Mouse (Mus musculus) kidney, embryonic 16.5 days (tissue): ENCODE data around the gene Sft2d2. TPM values are rescaled to one million over a fixed set of nuclear protein-coding genes. Genes with fewer than 3 reads are reported as not detected.

ENCODE experiments used
- ATAC-seq: fragments of 200-750 bp; cut with Nextera tagmentation; 2 replicates; pipeline ENCODE4 v1.8.0; 2017; ENCODE audit warnings: moderate TSS enrichment; ENCODE audit not compliant: low FRiP score, low TSS enrichment
- H3K27ac ChIP-seq: fragments of 300-500 bp; sonication (generic); 2 replicates; pipeline ENCODE4 v1.5.1; 2014; ENCODE audit warnings: low read length
- H3K27me3 ChIP-seq: fragments of 300-500 bp; sonication (generic); 2 replicates; pipeline ENCODE4 v1.6.1; 2014; ENCODE audit warnings: low read length, control low read depth, mixed read lengths; ENCODE audit not compliant: insufficient read depth
- H3K36me3 ChIP-seq: fragments of 300-500 bp; sonication (generic); 2 replicates; pipeline ENCODE4 v1.6.1; 2014; ENCODE audit warnings: low read length, control low read depth, mixed read lengths; ENCODE audit not compliant: insufficient read depth
- H3K4me1 ChIP-seq: fragments of 300-500 bp; sonication (generic); 2 replicates; pipeline ENCODE4 v1.6.1; 2014; ENCODE audit warnings: low read length, control low read depth, mixed read lengths; ENCODE audit not compliant: insufficient read depth
- H3K4me2 ChIP-seq: fragments of 300-500 bp; sonication (generic); replicated peaks from 2 replicates; pipeline ENCODE4 v1.6.1; 2014; ENCODE audit warnings: low read depth, low read length
- H3K4me3 ChIP-seq: fragments of 300-500 bp; sonication (generic); 2 replicates; pipeline ENCODE4 v1.5.1; 2014; ENCODE audit warnings: mild to moderate bottlenecking, low read length
- H3K9ac ChIP-seq: fragments of 300-500 bp; sonication (generic); replicated peaks from 2 replicates; pipeline ENCODE4 v1.6.1; 2014; ENCODE audit warnings: low read length
- H3K9me3 ChIP-seq: fragments of 300-500 bp; sonication (generic); 2 replicates; pipeline ENCODE4 v1.6.1; 2016; ENCODE audit warnings: low read length, control low read depth
- WGBS: fragments of 180-500 bp; shearing (Covaris S2); extraction: QIAGEN DNeasy Blood & Tissue Kit; methylation state at CpG from one replicate; pipeline ENCODE4 v1.1.7; 2014; 5-methylcytosine and 5-hydroxymethylcytosine counted together
- polyA plus RNA-seq: library from polyadenylated mRNA; unstranded; fragments of >200 nt; fragmentation: Nextera tagmentation; extraction: Ambion mirVana; gene quantifications from 2 replicates; pipeline ENCODE4 v1.2.1, GENCODE M21; 2015

Sft2d2 gene
- polyA plus RNA-seq, 1 experiment from 2014 or later, result 29.9 TPM

DNA sequence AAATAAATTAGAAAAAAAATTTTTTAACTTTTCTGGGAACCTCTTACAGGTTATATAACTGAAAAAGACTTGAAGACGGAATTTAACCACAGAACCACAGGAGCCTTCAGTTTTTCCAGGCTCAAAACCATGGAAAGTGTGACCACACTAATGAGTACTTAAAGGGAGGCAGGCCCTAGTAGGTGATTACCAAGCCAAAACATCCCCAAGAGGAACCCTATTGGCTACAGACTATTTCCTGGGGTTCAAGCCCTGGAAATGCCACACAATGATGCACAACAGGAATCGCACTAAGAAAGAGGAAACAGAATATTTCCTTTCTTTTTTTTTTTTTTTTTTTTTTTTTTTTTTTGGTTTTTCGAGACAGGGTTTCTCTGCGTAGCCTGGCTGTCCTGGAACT, 2.1 kb downstream of the Sft2d2 start:
- Histone ChIP-seq H3K27ac (no peak overlapping the region), H3K36me3 (no peaks in the 10 kb centered on the region), H3K9me3 (no peaks in the 10 kb centered on the region), H3K4me3 (no peak overlapping the region), H3K4me2 (no peak overlapping the region), H3K4me1 (peaks cover 24% of the 10 kb centered on the region), H3K9ac (no peak overlapping the region), H3K27me3 (no peaks in the 10 kb centered on the region)
- no peak for ATAC-seq
- WGBS, result 76% methylated on average over 4 of the region's 4 CpGs

- Histone ChIP-seq H3K4me3 (no peak overlapping the region), H3K4me1 (peaks cover 24% of the 10 kb centered on the region), H3K4me2 (no peak overlapping the region), H3K36me3 (peaks cover 1% of the 10 kb centered on the region; the same call in 1 of the 2 replicates), H3K27me3 (no peaks in the 10 kb centered on the region), H3K9ac (no peak overlapping the region), H3K9me3 (no peaks in the 10 kb centered on the region), H3K27ac (no peak overlapping the region)
- WGBS, result 75% methylated on average over 13 of the region's 13 CpGs
- ATAC-seq, result no peak
Observed at GRCm38 (mm10) chr1:165191611-165192010, 2.6 kb downstream of the Sft2d2 start.

DNA sequence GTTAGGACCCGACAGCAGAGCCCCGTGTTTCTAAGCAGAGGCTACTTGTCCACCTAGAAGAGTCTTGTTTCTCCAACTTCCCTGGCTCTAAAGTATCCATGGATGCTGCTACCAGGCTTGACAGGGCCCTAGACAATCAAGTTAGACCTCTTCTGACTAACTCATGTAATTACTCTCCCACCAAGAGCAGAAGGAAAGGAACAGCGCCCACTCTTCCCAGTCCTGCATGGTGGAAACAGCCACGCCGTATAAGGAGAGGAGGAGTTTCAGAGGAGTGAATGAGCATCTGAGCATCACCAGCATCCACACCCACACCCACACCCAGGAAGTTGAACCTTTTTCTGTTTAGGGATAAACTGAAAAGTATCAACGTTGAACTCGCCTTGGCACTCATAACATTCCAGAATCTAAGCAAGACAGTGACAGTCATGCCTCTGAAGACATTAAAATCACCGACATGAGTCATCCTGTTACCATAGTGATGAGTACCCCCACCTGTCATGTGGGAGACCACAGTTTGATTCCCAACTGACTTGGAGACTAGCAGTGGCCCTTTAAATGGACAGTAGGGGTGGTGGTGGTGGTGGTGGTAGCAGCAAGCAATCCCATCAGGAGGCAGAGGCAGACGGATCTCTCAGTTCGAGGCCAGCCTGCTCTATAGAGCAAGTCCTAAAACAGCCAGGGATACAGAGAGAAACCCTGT, 3.5 kb downstream of the Sft2d2 start:
- no peak for ATAC-seq
- H3K9me3 ChIP-seq, result no peaks in the 10 kb centered on the region
- H3K9ac ChIP-seq, result no peak overlapping the region
- no peaks in the 10 kb centered on the region for H3K27me3 ChIP-seq
- H3K4me1 ChIP-seq, result peaks cover 24% of the 10 kb centered on the region
- H3K36me3 ChIP-seq, result peaks cover 8% of the 10 kb centered on the region; the same call in 1 of the 2 replicates
- WGBS, result 89% methylated on average over 10 of the region's 10 CpGs
- H3K4me2 ChIP-seq, result no peak overlapping the region
- no peak overlapping the region for H3K4me3 ChIP-seq
- H3K27ac ChIP-seq, result no peak overlapping the region

DNA sequence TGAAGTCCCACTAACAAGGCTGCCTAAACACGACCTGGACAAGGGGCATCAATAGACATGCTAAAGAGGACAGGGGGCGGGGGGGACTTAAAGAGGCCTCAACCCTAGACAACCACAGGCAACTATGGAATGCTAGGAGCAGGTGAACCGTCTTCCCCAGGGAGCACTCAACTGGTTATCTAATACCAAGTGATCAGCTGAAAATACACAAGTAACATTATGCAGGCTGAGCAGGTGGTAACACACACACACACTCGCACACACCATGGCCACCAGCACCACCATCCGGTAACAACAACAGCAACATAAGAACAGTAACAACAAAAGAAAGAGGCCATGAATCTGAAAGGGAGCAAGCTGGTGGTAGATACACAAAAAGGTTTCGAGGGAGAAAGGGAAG, 4.2 kb downstream of the Sft2d2 start:
- Histone ChIP-seq H3K4me3 (no peak overlapping the region), H3K9me3 (no peaks in the 10 kb centered on the region), H3K4me1 (peaks cover 22% of the 10 kb centered on the region), H3K27me3 (no peaks in the 10 kb centered on the region), H3K4me2 (no peak overlapping the region), H3K9ac (no peak overlapping the region), H3K27ac (no peak overlapping the region), H3K36me3 (peaks cover 8% of the 10 kb centered on the region; the same call in 1 of the 2 replicates)
- 82% methylated on average over 6 of the region's 6 CpGs for WGBS
- no peak for ATAC-seq

GRCm38 (mm10) chr1:165188806-165189580, 5.2 kb downstream of the Sft2d2 start:
- ATAC-seq, result no peak
- Histone ChIP-seq H3K9ac (no peak overlapping the region), H3K27me3 (no peaks in the 10 kb centered on the region), H3K4me1 (peaks cover 16% of the 10 kb centered on the region; the same call in 1 of the 2 replicates), H3K36me3 (peaks cover 17% of the 10 kb centered on the region), H3K4me2 (no peak overlapping the region), H3K4me3 (no peak overlapping the region), H3K27ac (no peak overlapping the region), H3K9me3 (no peaks in the 10 kb centered on the region)
- WGBS, result 71% methylated on average over 10 of the region's 10 CpGs

DNA sequence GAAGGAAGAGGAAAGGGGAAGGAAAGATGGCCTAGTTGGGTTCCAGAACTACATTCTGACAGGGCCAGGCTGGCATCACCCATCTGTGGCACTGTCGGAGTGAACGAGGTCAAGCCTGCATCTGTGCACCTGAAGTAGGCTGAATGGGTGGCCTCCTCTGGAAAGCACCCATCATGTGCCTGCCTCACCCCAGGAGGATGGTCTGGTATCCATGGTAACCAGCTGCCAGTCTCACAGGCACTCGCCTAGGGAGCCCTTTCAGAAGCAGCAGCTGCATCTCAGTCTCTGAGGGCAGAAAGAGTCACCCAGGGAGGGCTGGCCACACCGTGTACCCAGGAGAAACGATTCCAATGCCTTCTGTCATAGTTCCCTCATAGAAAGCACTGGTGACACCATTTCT, 6.9 kb downstream of the Sft2d2 start:
- H3K4me1 ChIP-seq, result peaks cover 9% of the 10 kb centered on the region; the same call in 1 of the 2 replicates
- ATAC-seq, result no peak
- H3K4me3 ChIP-seq, result no peak overlapping the region
- no peaks in the 10 kb centered on the region for H3K9me3 ChIP-seq
- peaks cover 24% of the 10 kb centered on the region for H3K36me3 ChIP-seq
- H3K27me3 ChIP-seq, result no peaks in the 10 kb centered on the region
- no peak overlapping the region for H3K4me2 ChIP-seq
- no peak overlapping the region for H3K27ac ChIP-seq
- H3K9ac ChIP-seq, result no peak overlapping the region
- WGBS, result 66% methylated on average over 5 of the region's 5 CpGs

DNA sequence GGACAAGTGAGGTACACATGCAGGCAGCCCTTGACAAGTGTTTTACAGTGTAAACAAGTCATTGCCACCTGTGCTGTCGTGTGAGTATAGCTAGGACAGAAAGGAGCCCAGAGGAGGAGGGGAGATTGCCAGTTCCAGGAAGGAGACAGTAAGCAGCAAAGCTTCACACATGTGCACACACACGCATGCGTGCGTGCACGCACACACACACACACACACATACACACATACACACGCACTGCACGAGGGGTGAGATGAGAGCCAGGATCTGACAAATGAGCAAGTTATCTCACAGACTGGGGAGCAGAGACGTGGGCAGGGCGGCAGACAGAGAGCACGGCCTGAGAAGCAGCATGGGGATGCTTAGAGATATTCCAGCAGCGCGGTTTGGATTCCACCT, 7.7 kb downstream of the Sft2d2 start:
- Histone ChIP-seq H3K9me3 (no peaks in the 10 kb centered on the region), H3K4me2 (no peak overlapping the region), H3K27me3 (no peaks in the 10 kb centered on the region), H3K4me1 (peaks cover 5% of the 10 kb centered on the region; the same call in 1 of the 2 replicates), H3K36me3 (peaks cover 31% of the 10 kb centered on the region), H3K4me3 (no peak overlapping the region), H3K9ac (no peak overlapping the region), H3K27ac (no peak overlapping the region)
- no peak for ATAC-seq
- WGBS, result 89% methylated on average over 12 of the region's 12 CpGs

DNA sequence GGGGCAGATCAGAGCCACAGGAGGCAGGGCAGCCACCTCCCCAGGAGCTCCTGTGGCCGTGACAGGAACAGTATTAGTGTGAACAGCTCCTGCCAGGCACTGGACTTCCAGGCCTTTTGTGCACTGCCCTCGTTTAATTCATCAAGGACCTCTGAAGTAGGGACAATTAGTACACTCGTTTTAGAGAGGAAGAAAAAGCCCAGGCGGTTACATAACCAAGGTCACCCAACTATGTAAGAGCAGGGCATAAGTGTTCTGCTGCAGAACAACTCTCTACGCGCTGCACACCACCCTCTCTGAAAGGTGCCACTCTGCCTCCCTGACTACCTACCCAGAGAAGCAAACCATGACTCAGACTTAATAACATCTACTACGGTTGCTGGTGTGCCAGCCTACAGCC, 9.1 kb downstream of the Sft2d2 start:
- Histone ChIP-seq H3K27me3 (no peaks in the 10 kb centered on the region), H3K4me1 (peaks cover 5% of the 10 kb centered on the region; the same call in 1 of the 2 replicates), H3K9me3 (no peaks in the 10 kb centered on the region), H3K9ac (no peak overlapping the region), H3K4me2 (no peak overlapping the region), H3K27ac (no peak overlapping the region), H3K4me3 (no peak overlapping the region), H3K36me3 (peaks cover 36% of the 10 kb centered on the region)
- ATAC-seq, result no peak
- 64% methylated on average over 7 of the region's 7 CpGs for WGBS

DNA sequence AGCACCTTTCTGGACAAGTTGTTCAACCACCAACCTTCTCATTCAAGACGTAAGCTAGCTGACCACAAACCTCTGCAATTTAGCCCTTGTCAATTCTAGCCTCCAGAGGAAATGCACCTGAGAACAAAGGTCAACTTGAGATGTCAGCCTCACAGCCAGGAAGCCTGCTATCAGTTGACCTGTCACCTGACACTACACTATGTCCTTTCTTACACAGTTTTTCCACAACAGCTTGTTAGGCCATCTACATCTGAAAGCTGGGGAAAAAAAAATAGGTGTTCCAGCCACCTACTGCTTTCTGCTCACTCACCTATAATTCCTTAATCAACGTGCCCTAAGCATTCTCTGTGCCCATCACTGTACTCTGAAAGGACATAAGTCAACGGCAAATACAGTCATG, 10.1 kb downstream of the Sft2d2 start:
- Histone ChIP-seq H3K4me2 (no peak overlapping the region), H3K4me3 (no peak overlapping the region), H3K27ac (no peak overlapping the region), H3K27me3 (no peaks in the 10 kb centered on the region), H3K4me1 (peaks cover 5% of the 10 kb centered on the region; the same call in 1 of the 2 replicates), H3K9me3 (no peaks in the 10 kb centered on the region), H3K9ac (no peak overlapping the region), H3K36me3 (peaks cover 38% of the 10 kb centered on the region)
- no peak for ATAC-seq
- 87% methylated on average over 3 of the region's 3 CpGs for WGBS

GRCm38 (mm10) chr1:165183400-165183799, 10.8 kb downstream of the Sft2d2 start:
- Histone ChIP-seq H3K9me3 (no peaks in the 10 kb centered on the region), H3K27me3 (no peaks in the 10 kb centered on the region), H3K36me3 (peaks cover 44% of the 10 kb centered on the region), H3K9ac (no peak overlapping the region), H3K27ac (no peak overlapping the region), H3K4me1 (no peaks in the 10 kb centered on the region), H3K4me2 (no peak overlapping the region), H3K4me3 (no peak overlapping the region)
- no peak for ATAC-seq
- WGBS, result 72% methylated on average over 6 of the region's 6 CpGs
